Mouse (Mus musculus) left cerebral cortex, adult 2 months (tissue): Measurements from ENCODE around the gene Efcab11. TPM values are rescaled to one million over a fixed set of nuclear protein-coding genes. Genes with fewer than 3 reads are reported as not detected.

Experiments used
- DNase-seq, 2 experiments: peaks; one replicate each; pipeline ENCODE4 v3.0.0; 2021 to 2022; ENCODE audit warnings: low spot score in 2 of 2, mixed read lengths in 1 of 2; ENCODE audit errors: extremely low spot score in 1 of 2
- H3K27ac ChIP-seq: fragments of 200-600 bp; 2 replicates; pipeline ENCODE4 v1.8.1; 2022
- H3K4me3 ChIP-seq: fragments of 200-600 bp; 2 replicates; pipeline ENCODE4 v1.8.1; 2022
- CTCF ChIP-seq: fragments of 200-600 bp; IDR thresholded peaks from 2 replicates; pipeline ENCODE4 v1.8.1; 2022; ENCODE audit warnings: antibody characterized with exemption, mild to moderate bottlenecking, moderate library complexity
- intact Hi-C: fragments of 180-260 bp; cut with DNase I; formaldehyde crosslinking; loops from one replicate; pipeline ENCODE4 v1.15.1; 2025
- total RNA-seq, 2 experiments: library from RNA; stranded (reverse); gene quantifications; 2 replicates each; pipeline ENCODE4 v1.2.3; 2021

The Efcab11 gene
- total RNA-seq, 2 experiments from 2014 or later, result 0.26 to 0.34 TPM

DNA sequence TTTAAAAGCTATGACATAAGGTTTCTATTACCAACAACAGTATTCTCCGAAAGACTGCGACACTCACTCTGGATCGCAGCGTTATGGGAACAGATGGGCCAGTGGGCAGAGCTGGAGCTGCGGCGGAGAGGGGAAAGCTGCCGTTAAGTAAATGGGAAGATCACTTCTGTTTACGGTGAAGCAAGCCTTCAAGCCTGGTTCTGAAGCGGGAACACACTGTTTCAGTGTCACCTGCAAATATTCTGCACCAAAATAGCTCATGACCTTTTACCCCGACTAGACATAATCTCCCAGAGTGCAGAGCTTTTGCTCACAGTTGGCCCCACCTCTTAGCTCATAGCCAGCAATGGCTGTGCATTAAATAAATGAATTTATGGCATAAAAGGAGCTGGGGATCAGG, 162.9 kb downstream of the Efcab11 start:
- H3K4me3 ChIP-seq, result no peak overlapping the region
- TF ChIP-seq CTCF, result no peak
- peak; percentile 27 to 57 for DNase-seq
- intact Hi-C loops, result no loop called here
- H3K27ac ChIP-seq, result no peak overlapping the region

DNA sequence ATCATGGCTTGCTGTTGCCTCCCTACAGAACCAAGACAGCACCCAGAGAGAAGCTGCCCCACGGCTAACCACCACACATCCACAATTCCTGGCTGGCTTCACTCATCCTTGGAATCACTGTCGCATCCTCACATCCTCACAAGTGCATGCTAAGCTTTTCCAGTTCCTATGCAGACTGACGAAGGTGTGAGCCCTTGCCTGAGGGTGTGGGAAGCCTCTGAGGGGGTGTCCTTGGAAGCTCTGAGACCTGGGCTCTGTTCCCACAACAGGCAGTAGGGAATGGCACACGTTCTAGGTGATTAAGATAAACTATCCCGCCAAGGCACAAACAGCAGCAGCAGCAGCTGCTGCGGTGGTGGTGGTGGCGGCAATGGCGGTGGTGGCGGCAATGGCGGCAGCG, 164.5 kb downstream of the Efcab11 start:
- DNase-seq, result no peak

DNA sequence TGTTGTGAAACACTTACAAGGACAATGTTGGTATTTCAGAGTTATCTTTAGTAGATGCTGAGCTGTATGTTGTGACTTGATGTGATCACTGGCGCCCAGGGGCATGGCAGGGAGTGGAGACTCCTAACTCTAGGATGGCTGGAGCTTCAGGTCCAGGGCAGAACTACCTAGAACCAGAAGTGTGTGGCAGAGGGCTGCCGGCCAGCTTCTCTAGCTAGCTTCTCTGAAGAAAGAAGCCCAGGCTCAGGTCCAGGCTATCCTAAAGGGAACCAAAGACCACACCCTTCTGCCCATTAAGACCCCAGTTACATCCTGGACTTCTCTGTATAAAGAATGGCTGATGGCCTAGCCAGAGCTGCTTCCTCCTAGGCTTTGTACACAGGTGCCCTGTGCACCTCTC, 166.1 kb downstream of the Efcab11 start:
- intact Hi-C loops, result loop anchor here (5.0 kb wide), 1 partner anchor 596 kb away; no protein-coding TSS in a partner anchor
- TF ChIP-seq CTCF, result no peak
- H3K4me3 ChIP-seq, result no peak overlapping the region

More for the DNA sequence above, 164.5 kb downstream of the Efcab11 start:
- H3K27ac ChIP-seq, result no peak overlapping the region
- TF ChIP-seq CTCF, result no peak
- no peak overlapping the region for H3K4me3 ChIP-seq
- intact Hi-C loops, result loop anchor here (5.0 kb wide), 1 partner anchor 597 kb away; no protein-coding TSS in a partner anchor

DNA sequence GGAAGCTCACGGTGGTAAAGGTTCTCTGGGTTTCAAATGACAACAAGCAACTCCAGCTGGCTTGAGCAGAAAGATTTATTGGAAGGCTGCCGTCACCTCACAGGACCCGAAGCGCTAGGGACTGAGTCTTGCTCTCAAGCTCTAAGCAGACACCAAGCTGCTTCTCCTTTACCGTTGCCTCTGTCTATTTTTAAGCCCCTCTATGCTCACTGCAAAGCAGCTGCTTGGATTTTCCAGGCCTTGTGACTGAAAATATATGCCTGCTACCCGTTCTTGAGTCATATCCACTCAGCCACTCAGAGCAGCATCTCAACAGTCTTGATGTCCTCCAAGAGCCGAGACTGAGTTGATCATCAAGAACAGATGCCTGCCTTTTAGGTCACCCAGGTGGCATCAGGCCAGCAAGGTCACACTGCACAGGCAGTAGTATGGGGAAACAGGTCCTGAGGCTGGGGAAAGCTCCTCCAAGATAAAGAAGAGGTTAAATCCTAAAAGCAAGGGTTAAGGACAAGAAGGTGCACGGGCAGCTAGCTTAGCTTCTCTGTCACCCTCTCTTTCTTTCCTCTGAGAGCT, 168.1 kb downstream of the Efcab11 start:
- no peak overlapping the region for H3K4me3 ChIP-seq
- TF ChIP-seq CTCF, result no peak
- DNase-seq, result no peak
- peak overlapping the region; percentile 11; the same call in 1 of the 2 replicates for H3K27ac ChIP-seq
- intact Hi-C loops, result loop anchor here (5.0 kb wide), 1 partner anchor 594 kb away; no protein-coding TSS in a partner anchor

More for the DNA sequence above, 166.1 kb downstream of the Efcab11 start:
- no peak for DNase-seq
- no peak overlapping the region for H3K27ac ChIP-seq

DNA sequence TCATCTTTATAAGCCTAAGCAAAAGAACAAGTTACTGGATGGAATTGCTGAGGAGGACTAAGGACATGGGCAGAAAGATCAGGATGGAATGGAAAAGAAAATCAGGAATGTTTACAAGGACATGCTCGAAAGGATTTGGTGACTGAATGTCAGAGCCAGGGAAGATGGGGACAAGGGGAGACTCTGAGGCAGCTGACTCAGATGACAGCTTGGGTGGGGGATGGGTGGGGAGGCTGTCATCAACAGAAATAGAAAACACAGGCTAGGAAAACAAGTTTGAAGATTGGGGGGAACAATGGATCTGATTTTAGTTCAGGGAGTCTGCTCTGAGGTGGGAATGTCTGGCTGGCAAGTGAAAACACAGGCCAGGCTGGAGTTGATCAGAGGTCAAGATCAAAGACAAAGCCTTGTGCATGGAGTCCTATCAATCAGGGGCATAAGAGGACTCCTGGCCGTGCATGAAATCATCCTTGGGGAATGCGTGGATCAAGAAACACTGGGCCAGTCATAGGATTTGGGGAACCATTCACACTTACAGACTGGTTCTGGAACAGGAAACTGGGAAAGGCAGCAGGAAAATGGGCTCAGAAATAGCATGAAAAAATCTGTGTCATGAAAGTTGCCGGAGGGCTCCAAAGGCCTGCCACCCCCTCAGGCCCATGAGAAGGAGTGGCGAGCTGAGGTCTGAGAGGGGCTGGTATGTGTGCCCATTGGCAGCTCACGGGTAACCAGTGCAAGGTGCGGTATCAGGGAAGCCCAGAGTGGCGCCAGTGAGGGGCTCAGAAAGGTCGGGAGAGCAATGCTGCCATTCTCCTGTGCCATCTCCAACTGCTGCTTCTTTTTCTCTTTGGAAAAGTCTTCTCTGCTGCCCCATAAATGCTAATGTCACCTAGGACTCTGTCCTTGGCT, 168.9 kb downstream of the Efcab11 start:
- intact Hi-C loops, result loop anchor here (5.0 kb wide), 1 partner anchor 593 kb away; no protein-coding TSS in a partner anchor
- no peak overlapping the region for H3K4me3 ChIP-seq
- no peak for DNase-seq
- H3K27ac ChIP-seq, result no peak overlapping the region; the same call in 1 of the 2 replicates
- TF ChIP-seq CTCF, result no peak

DNA sequence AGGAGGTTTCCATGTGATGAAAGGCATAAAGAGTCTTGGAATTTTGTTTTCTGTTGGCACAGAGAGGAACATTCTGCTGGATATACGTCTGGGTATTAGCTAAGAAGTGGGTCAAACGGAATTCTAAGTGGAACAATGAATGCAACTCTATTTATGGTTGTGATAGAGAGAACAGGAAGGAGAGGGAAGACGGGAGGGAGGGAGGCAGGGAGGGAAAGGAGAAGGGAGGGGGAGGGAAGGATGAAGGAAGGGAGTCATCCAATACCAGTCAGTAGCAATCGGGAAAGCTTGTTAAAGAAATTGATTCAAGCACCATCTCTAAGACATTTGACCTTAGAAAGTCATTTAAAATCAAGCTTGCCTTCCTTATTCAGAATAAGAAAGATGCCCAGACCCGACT, 172.0 kb downstream of the Efcab11 start:
- no peak overlapping the region for H3K4me3 ChIP-seq
- intact Hi-C loops, result no loop called here
- no peak for DNase-seq
- no peak for TF ChIP-seq CTCF
- no peak overlapping the region for H3K27ac ChIP-seq

DNA sequence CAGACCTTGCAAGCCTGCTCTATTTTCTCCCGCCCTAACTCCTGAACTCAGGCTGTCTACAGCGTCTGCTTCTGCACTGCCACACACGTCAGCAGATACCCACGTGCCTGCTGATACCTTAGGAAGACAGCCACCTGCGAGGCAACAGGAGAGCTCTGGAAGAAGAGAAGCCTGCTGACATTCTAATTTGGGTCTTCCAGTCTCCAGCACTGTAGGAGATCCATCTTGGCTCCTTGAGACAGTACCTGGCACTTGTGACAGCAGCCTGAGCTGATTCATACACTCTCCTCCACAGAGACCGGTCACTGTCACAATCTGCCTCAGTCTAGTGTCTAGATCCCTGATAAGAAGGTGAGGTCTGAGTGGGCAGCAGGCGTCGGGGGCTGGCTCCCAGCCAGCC, 182.0 kb downstream of the Efcab11 start:
- no peak overlapping the region for H3K27ac ChIP-seq
- no peak for TF ChIP-seq CTCF
- intact Hi-C loops, result no loop called here
- H3K4me3 ChIP-seq, result no peak overlapping the region
- no peak for DNase-seq

DNA sequence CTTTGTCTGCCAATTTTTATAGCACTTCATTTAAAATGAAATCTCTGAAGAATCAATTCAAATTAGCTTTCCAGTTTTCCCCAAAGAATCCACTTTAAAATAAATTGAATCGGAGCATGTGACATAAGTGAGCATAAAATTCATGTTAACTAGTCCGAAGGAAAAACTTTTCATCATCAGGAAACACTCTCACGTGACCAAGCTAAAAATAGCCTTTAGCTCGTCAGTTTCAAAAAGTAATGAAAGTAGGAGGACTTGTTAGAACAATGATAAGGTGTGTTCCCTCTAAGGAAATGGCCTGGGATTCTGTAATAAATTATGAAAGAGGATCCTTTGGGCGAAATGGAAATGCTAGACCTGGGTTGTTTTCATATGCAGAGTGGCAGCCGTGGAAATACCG, 183.9 kb downstream of the Efcab11 start:
- TF ChIP-seq CTCF, result no peak
- H3K4me3 ChIP-seq, result no peak overlapping the region
- no peak for DNase-seq
- intact Hi-C loops, result no loop called here
- H3K27ac ChIP-seq, result no peak overlapping the region

DNA sequence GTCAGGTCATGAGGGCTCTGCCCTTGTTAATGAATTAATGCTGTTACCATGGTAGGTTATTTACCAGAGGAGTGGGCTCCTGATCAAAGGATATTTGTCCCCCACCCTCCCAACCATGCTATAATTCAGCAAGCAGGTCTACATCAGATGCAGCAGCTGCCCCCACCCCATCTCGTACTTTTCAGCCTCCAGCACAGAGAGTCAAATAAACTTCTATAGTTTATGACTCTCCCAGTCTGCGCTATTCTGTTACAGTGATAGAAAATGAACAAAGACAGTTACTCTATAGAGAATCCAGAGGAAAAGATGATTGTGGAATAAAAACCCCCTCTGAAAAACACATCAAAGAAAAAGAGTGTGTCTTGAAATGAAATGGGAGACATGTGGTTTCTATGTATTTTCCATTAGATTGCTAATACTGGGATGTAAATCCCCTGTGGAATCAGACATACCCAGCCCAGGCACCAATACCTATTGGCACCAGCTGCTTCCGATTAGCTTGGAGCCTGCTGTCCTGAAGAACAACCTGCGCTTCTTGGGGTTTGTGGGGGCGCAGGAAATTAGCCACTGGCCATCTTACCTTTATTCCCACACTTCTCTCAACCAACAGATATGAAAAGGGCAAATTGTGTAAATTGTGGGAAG, 184.7 kb downstream of the Efcab11 start:
- no peak for DNase-seq
- no peak overlapping the region for H3K27ac ChIP-seq
- intact Hi-C loops, result no loop called here
- H3K4me3 ChIP-seq, result no peak overlapping the region
- no peak for TF ChIP-seq CTCF

DNA sequence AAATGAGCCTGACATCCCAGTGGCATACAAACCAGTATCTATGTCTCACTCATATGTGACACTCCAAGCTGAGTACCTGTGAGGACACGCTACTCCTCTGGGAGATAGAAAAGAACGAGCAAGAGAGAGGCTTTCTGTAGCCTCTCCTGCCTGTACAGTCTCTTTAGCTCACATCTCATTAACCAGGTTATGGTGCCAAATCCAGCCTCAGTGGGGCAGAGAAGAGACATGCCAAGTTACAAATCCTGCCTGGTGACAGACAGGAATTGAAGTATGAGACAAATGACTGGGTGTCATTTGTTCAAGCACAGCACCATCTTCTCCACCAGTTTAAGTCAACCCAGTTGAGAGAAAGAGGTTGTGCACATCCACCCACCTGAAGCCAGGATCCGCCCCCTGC, 190.2 kb downstream of the Efcab11 start:
- H3K4me3 ChIP-seq, result no peak overlapping the region
- DNase-seq, result no peak
- H3K27ac ChIP-seq, result no peak overlapping the region
- TF ChIP-seq CTCF, result no peak
- intact Hi-C loops, result no loop called here

DNA sequence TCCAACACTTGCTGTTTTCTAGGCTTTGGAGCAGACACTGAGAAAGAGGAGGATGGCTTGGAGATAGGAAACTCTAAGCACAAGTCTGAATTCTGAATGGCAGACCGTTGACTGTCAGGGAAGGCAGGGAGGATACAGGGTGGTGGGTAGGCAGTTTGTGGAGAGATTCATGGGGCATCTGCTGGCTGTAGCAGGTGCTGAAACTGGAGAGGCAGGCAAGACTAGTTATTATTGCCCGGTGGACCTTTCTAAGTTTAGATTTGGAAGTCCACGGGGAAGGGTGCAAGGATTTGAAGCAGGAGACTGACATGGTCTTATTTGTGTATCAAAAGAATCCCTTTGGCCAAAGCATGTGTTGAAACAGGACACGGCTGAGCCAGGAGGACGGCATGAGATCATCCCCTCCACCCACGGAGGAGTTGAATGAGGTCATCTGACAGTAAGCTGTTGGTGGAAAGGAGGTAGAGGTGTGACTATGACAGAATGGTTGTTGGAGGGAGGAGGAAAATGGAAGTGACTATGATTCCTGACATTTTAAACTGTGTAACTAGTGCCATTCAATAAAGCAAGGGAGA, 197.7 kb downstream of the Efcab11 start:
- no peak for TF ChIP-seq CTCF
- no peak for DNase-seq
- Histone ChIP-seq H3K4me3 (no peak overlapping the region), H3K27ac (no peak overlapping the region)
- intact Hi-C loops, result no loop called here
